Mouse (Mus musculus): ENCODE results near the gene Zdhhc14. TPM values are rescaled to one million over a fixed set of nuclear protein-coding genes. Genes with fewer than 3 reads are reported as not detected.

Gene Zdhhc14
- total RNA-seq, 2 experiments from 2014 or later, result 3.6 to 5.6 TPM

- no peak for DNase-seq (ENCODE audit: low spot score in 2 of 2)
These were observed 276.6 kb downstream of the Zdhhc14 start for GRCm38 (mm10) chr17:5768810-5769520.

GRCm38 (mm10) chr17:5769776-5770175 is 277.4 kb downstream of the Zdhhc14 start:
- peak; percentile 55 to 58 for DNase-seq (ENCODE audit: low spot score in 2 of 2)

GRCm38 (mm10) chr17:5770265-5771249 is 278.2 kb downstream of the Zdhhc14 start:
- DNase-seq (ENCODE audit: low spot score in 2 of 2), result no peak

GRCm38 (mm10) chr17:5780213-5780975 is 288.0 kb downstream of the Zdhhc14 start:
- DNase-seq (ENCODE audit: low spot score in 2 of 2), result no peak

GRCm38 (mm10) chr17:5785238-5785637 is 292.9 kb downstream of the Zdhhc14 start:
- DNase-seq (ENCODE audit: low spot score in 2 of 2), result no peak

GRCm38 (mm10) chr17:5792164-5792791 is 299.9 kb downstream of the Zdhhc14 start:
- DNase-seq (ENCODE audit: low spot score in 2 of 2), result no peak

GRCm38 (mm10) chr17:5793593-5793992 is 301.2 kb downstream of the Zdhhc14 start:
- DNase-seq (ENCODE audit: low spot score in 2 of 2), result no peak

- no peak for DNase-seq (ENCODE audit: low spot score in 2 of 2)
These were observed 301.9 kb downstream of the Zdhhc14 start for GRCm38 (mm10) chr17:5794276-5794675.

GRCm38 (mm10) chr17:5795369-5795768 is 303.0 kb downstream of the Zdhhc14 start:
- DNase-seq (ENCODE audit: low spot score in 2 of 2), result no peak

- peak in 1 of 2 experiments; percentile 53 for DNase-seq (ENCODE audit: low spot score in 2 of 2)
These were observed 303.5 kb downstream of the Zdhhc14 start for GRCm38 (mm10) chr17:5795878-5796277.

- peak; percentile 59 to 66 for DNase-seq (ENCODE audit: low spot score in 2 of 2)
These were observed 304.9 kb downstream of the Zdhhc14 start for GRCm38 (mm10) chr17:5797124-5797760.

GRCm38 (mm10) chr17:5798221-5798801 is 306.0 kb downstream of the Zdhhc14 start:
- DNase-seq (ENCODE audit: low spot score in 2 of 2), result no peak

- DNase-seq (ENCODE audit: low spot score in 2 of 2), result no peak
These were observed 306.5 kb downstream of the Zdhhc14 start for GRCm38 (mm10) chr17:5798900-5799299.

- no peak for DNase-seq (ENCODE audit: low spot score in 2 of 2)
These were observed 307.2 kb downstream of the Zdhhc14 start for GRCm38 (mm10) chr17:5799396-5800021.

GRCm38 (mm10) chr17:5800254-5800653 is 307.9 kb downstream of the Zdhhc14 start:
- no peak for DNase-seq (ENCODE audit: low spot score in 2 of 2)

- DNase-seq (ENCODE audit: low spot score in 2 of 2), result no peak
These were observed 308.6 kb downstream of the Zdhhc14 start for GRCm38 (mm10) chr17:5800824-5801560.

- DNase-seq (ENCODE audit: low spot score in 2 of 2), result no peak
These were observed 309.7 kb downstream of the Zdhhc14 start for GRCm38 (mm10) chr17:5801761-5802655.

- DNase-seq (ENCODE audit: low spot score in 2 of 2), result no peak
These were observed 310.2 kb downstream of the Zdhhc14 start for GRCm38 (mm10) chr17:5802656-5802955.
